Mouse (Mus musculus) bone marrow macrophage, adult 2 months (primary cell): Measurements from ENCODE around the gene Irgm1.

Experiments
- CTCF ChIP-seq: IDR thresholded peaks from 2 replicates; pipeline ENCODE4 v1.5.1; 2012; ENCODE audit warnings: low read depth, mild to moderate bottlenecking, low read length, moderate library complexity
- POLR2A ChIP-seq: IDR thresholded peaks from 2 replicates; pipeline ENCODE4 v1.6.1; 2012; ENCODE audit warnings: mild to moderate bottlenecking, low read depth, low read length, borderline replicate concordance

DNA sequence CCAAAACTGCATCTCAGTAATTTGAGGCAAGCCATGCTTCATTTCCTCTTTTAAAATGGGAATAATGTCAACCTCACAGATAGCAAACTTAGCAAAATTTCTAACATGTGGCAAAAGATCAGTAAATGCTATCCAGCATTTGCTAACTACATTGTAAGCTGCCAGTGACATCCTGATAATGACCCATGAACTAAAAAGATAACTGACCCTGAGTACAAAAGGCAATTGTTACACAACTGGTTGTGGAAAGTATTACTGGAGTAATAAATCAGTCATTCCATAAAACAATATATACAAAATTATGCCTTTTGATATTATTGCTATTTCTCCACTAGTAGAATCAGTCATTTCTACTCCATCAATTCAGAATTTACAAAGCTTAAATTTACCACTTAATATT, 57.7 kb downstream of the Irgm1 start:
- TF ChIP-seq CTCF (no peak), POLR2A (no peak)
